Mouse (Mus musculus) right cerebral cortex, postnatal 4 days (tissue): ENCODE results near the gene Rasgrp2.

Experiments used
- DNase-seq: peaks from one replicate; pipeline ENCODE4 v3.0.0-alpha.2; 2022

Rasgrp2 gene

DNA sequence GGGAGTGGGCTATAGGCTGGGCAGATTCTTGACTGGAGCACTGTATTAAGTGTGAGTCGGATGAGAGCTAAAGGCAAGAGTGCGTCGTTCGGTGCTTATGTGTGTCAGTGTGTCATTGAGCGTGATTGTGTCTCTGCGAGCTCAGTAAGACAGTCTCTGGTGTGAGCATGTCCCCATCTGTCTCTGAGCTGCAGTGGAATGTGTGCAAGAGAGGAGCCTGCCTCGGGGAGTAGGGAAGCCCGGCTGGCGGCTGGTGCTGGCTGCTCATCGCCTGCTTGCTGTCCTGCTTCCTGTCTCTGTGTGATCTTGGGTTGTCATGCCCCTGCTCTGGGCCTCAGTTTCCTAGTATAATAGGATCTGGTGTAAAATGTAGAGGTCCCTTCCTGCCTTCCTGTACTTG is 43.9 kb downstream of the Rasgrp2 start:
- DNase-seq, result no peak

DNA sequence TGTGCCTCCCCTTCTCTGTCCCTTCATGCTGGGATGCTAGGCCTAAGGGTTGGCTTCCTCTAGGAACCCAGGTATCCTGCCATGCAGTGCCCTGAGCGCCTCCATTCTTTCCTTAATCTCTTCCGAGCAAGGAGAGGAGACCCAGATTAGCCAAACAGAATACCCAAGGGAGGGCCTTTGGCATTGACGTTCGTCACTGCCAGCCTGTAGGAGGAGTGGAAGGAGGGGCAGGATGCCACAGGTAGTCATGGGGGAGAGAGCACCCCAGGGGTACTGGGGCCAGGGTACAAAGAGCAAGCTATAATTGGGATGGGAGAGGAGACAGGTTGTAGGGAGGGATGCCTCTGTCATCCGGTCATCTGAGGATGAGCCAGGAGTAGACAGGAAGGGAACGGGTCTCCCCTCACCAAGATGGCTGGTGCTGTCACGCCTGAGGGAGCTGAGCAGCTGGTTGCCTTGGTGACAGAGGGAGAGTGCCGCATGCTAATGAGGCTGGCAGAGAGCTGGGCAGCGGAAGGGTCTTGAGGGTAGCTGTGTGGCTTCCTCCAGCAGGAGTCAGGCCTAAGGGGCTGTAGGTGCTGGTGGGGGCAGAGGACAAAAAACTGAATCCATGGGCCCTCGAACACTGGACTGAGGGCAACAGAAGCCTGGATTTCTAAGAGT is 46.8 kb downstream of the Rasgrp2 start:
- peak; percentile 57 for DNase-seq

GRCm38 (mm10) chr19:6446736-6447437 is 47.7 kb downstream of the Rasgrp2 start:
- DNase-seq, result peak; percentile 61

GRCm38 (mm10) chr19:6448752-6449151 is 49.6 kb downstream of the Rasgrp2 start:
- DNase-seq, result no peak

DNA sequence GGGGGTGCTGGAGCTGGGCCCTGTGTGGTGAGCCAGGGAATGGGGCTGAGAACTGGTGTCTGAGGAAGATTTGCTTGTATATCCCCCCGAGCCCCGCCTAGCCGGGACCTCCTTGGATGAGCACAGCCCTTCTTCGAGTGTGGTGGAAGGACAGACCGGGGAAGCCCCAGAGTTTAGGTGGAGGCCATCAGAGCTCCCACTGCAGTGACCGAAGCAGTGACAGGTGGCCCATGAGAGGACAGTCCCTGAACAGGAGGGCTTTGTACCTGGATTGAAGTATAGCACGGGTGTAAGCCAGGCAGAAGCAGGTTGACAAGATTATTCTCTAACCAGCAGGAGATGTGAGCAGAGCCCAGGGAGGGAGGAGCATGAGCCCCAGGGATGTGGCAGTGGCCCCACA is 50.7 kb downstream of the Rasgrp2 start:
- DNase-seq, result no peak

GRCm38 (mm10) chr19:6452030-6452494 is 52.9 kb downstream of the Rasgrp2 start:
- peak; percentile 69 for DNase-seq

GRCm38 (mm10) chr19:6452672-6453310 is 53.7 kb downstream of the Rasgrp2 start:
- no peak for DNase-seq

DNA sequence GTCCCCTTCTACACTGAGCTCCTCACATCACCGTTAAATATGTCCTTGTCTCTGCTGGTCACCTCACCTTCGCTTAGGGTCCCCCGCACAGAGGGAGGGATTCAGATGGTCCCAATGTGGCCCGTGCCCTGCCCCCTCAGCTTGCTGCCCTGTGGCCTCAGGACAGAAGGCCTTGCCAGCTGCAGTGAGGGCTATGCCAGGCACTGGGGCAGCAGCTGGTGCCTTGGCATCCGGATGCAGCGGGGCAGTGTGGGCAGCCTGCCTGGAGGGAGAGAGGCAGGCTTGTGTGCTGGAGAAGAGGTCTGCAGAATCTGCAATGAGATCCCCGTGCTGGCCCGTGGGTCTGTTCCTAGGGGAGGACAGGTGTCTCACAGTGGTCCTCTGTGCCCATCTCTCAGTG is 54.2 kb downstream of the Rasgrp2 start:
- peak; percentile 71 for DNase-seq

- DNase-seq, result no peak
Measured at GRCm38 (mm10) chr19:6454041-6454720, 55.0 kb downstream of the Rasgrp2 start.

GRCm38 (mm10) chr19:6459504-6459903 is 60.4 kb downstream of the Rasgrp2 start:
- DNase-seq, result no peak

- DNase-seq, result no peak
Measured at GRCm38 (mm10) chr19:6462841-6463240, 63.7 kb downstream of the Rasgrp2 start.

GRCm38 (mm10) chr19:6464306-6465071 is 65.3 kb downstream of the Rasgrp2 start:
- no peak for DNase-seq
